Mouse (Mus musculus): ENCODE data around the gene 4921501E09Rik. TPM values are rescaled to one million over a fixed set of nuclear protein-coding genes. Genes with fewer than 3 reads are reported as not detected.

4921501E09Rik gene
- not detected for total RNA-seq (2023)

DNA sequence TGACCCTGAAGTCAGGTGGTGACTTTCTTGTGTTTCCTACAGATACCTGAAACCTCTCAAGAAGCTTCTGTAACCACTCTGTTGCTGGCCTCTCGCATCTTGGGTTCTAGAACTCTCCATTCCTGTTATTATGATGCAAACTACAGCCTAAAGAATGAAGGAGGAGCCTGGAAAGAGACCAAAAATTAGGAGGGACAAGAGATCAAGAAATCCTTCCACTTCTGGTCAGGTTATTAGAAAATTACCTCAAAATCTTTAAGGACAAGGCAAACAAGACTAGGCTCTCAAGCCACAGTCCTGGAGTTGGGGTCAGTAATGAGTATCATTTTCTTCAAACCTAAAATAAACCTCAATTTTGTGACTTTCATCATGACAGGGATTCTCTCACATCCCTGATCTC lies at the start of gene 4921501E09Rik:
TSS of gene 4921501E09Rik (minus strand) at position 101 of the 400 bp plus-strand sequence.

DNA sequence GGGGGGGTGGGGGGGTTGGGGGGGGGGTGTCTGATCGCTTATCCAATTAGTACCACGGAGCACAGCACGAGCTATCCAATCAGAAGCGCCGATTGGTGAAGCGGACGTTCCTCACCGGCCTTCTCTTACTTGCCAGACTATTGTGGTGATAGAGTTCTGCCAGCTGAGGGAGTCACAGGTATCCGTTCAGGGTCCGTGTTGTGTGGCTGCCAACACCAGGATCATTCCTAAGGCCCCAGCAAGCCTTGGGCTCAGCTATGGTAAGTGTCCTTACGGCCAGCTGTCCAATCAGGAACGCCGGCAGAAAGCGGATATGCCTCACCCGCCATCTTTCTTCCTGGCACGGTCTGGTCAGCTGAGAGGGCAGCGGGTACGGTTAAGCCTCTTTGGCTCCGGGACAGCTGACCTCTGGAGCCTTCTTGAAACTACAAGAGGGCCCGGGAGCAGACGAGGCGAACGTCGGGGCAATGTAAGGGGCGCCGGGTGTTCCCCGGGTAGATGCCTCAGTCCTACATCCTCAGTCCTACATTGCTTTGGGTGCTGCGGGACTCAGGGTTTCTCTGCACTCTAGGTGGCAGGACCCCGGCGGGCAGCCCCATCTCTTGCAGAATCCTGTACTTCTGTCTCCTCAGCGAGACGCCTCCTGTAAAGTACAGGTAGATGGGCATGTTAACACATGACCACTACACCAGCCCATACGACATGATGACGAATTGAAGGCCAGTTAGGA lies 21.5 kb upstream of the 4921501E09Rik start, which contains the start of gene Zfp563:
TSS of gene Zfp563 (plus strand) at position 91 of the 730 bp plus-strand sequence.

DNA sequence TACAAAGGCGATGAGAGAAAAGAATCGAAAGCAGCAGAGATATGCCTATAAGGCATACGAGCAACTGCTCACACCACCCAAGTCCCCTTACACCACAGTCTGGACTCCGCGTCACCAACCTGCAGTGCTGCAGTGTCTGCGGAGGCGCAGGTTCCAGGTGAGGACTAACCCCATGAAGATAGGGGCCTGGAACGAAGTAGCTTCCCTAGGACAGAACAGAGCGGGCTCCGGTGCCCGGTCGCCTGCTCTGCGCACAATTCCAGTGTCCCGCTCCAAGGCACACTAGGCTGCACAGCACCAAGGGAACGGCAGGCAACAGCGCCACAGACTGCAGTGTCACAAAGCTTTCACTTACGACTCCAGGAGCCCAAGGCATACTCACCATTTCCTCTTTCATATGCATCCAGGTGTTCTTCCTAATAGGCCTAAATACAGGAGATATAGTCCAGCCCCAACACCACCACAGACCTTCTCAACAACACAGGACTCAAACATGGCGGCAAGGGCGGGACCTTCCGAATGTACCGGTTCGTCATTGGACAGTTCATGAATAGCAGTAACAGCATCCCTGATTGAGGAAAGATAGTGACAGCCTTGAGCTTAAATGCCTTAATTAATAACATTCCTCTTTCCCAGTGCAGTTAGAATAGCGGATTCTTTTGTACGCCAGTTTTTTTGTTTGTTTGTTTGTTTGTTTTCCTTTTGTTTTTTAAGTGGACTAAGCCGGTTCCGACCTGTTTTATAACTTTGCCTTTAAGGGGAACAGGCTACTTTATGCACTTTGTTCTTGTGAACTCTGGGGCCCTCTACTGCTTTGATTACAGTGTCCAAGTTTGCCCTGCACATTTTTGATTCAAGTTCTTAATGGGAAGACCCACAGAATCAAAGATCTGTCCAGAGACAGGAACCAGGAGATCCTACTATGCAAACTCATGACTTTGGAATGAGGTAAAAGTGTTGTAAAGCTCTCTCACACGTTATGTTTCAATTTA lies 34.7 kb downstream of the 4921501E09Rik start, which contains the start of gene Zfp763:
TSS of gene Zfp763 (minus strand) at position 503 of the 992 bp plus-strand sequence.

Other genes with a start within 250 kb of the 4921501E09Rik start
- 1 to 10 TPM; 4.4 to 4.8 TPM for gene Zfp799, start 237.8 kb downstream of the 4921501E09Rik start, total RNA-seq (2023)
- gene Zfp870, start 176.4 kb downstream of the 4921501E09Rik start, total RNA-seq (2023) = 1 to 10 TPM; 3.3 to 4.1 TPM
- gene Cyp4f14, start 150.7 kb downstream of the 4921501E09Rik start, total RNA-seq (2023) = not detected
- 10 to 100 TPM; 97.1 to 98.7 TPM for gene Cyp4f13, start 120.7 kb downstream of the 4921501E09Rik start, total RNA-seq (2023)
- 1 to 10 TPM; 6.3 to 10.0 TPM for gene Zfp472, start 102.2 kb downstream of the 4921501E09Rik start, total RNA-seq (2023)
- gene Zfp952, start 74.9 kb downstream of the 4921501E09Rik start, total RNA-seq (2023) = 1 to 10 TPM; 7.1 to 7.4 TPM
- 1 to 10 TPM in 1 of 2 experiments, under 1 TPM in 1; 0.73 to 2.8 TPM for gene Zfp763, start 34.7 kb downstream of the 4921501E09Rik start, total RNA-seq (2023)
- 1 to 10 TPM; 2.6 to 2.7 TPM for gene Zfp563, start 21.3 kb upstream of the 4921501E09Rik start, total RNA-seq (2023)
- gene Morc2b, start 71.6 kb upstream of the 4921501E09Rik start, total RNA-seq (2023) = not detected
- not detected for gene Olfr55, start 100.4 kb upstream of the 4921501E09Rik start, total RNA-seq (2023)
- not detected for gene Olfr239, start 123.2 kb upstream of the 4921501E09Rik start, total RNA-seq (2023)
- gene Olfr1564, start 153.6 kb upstream of the 4921501E09Rik start, total RNA-seq (2023) = not detected
- gene Zfp955a, start 187.1 kb upstream of the 4921501E09Rik start, total RNA-seq (2023) = 1 to 10 TPM; 4.7 to 5.0 TPM
- gene Olfr63, start 196.6 kb upstream of the 4921501E09Rik start, total RNA-seq (2023) = under 1 TPM; 0.13 to 0.15 TPM
- 1 to 10 TPM; 3.2 to 4.4 TPM for gene Zfp955b, start 221.5 kb upstream of the 4921501E09Rik start, total RNA-seq (2023)